Mouse (Mus musculus): ENCODE measurements around the gene L3mbtl4. TPM values are rescaled to one million over a fixed set of nuclear protein-coding genes. Genes with fewer than 3 reads are reported as not detected.
"Not testable (repeated sequence)": the region's sequence is repeated elsewhere in the genome, so short reads cannot be mapped to it uniquely, and the experiment has no call there.

The L3mbtl4 gene
- polyA plus RNA-seq, 1 experiment from 2014 or later, result 6.6 TPM

GRCm38 (mm10) chr17:68333382-68333781 lies 59.8 kb downstream of the L3mbtl4 start:
- ATAC-seq, result no peak
- 68% methylated on average over 3 of the region's 3 CpGs for WGBS
- H3K27me3 ChIP-seq (replicated peaks; ENCODE audit: control insufficient read depth, insufficient read depth, low read length), result no peaks in the 10 kb centered on the region
- no peaks in the 10 kb centered on the region for H3K36me3 ChIP-seq (ENCODE audit: control insufficient read depth, insufficient read depth, low read length)
- H3K4me2 ChIP-seq (ENCODE audit: low read length), result no peak overlapping the region
- no peak overlapping the region for H3K9ac ChIP-seq (ENCODE audit: low read depth, low read length)
- H3K9me3 ChIP-seq (ENCODE audit: control insufficient read depth, low read length), result no peaks in the 10 kb centered on the region
- H3K4me1 ChIP-seq (ENCODE audit: control insufficient read depth, insufficient read depth, low read depth, low read length), result no peaks in the 10 kb centered on the region
- no peak overlapping the region for H3K4me3 ChIP-seq (ENCODE audit: low read length)
- H3K27ac ChIP-seq (ENCODE audit: low read depth, low read length), result no peak overlapping the region

- Histone ChIP-seq H3K27ac (ENCODE audit: low read depth, low read length) (no peak overlapping the region), H3K4me1 (ENCODE audit: control insufficient read depth, insufficient read depth, low read depth, low read length) (no peaks in the 10 kb centered on the region), H3K4me3 (ENCODE audit: low read length) (no peak overlapping the region), H3K4me2 (ENCODE audit: low read length) (no peak overlapping the region), H3K9me3 (ENCODE audit: control insufficient read depth, low read length) (no peaks in the 10 kb centered on the region), H3K9ac (ENCODE audit: low read depth, low read length) (no peak overlapping the region), H3K27me3 (replicated peaks; ENCODE audit: control insufficient read depth, insufficient read depth, low read length) (no peaks in the 10 kb centered on the region), H3K36me3 (ENCODE audit: control insufficient read depth, insufficient read depth, low read length) (no peaks in the 10 kb centered on the region)
- ATAC-seq, result no peak
- 80% methylated on average over 3 of the region's 3 CpGs for WGBS
Observed at GRCm38 (mm10) chr17:68338917-68339553, 65.4 kb downstream of the L3mbtl4 start.

- ATAC-seq, result no peak; the same call in 1 of the 2 replicates
- no peaks in the 10 kb centered on the region for H3K27me3 ChIP-seq (replicated peaks; ENCODE audit: control insufficient read depth, insufficient read depth, low read length)
Observed at GRCm38 (mm10) chr17:68357687-68358086, 84.1 kb downstream of the L3mbtl4 start.

GRCm38 (mm10) chr17:68371101-68371500 lies 97.5 kb downstream of the L3mbtl4 start:
- Histone ChIP-seq H3K9ac (ENCODE audit: low read depth, low read length) (no peak overlapping the region), H3K4me2 (ENCODE audit: low read length) (no peak overlapping the region), H3K4me1 (ENCODE audit: control insufficient read depth, insufficient read depth, low read depth, low read length) (no peaks in the 10 kb centered on the region), H3K27me3 (replicated peaks; ENCODE audit: control insufficient read depth, insufficient read depth, low read length) (no peaks in the 10 kb centered on the region), H3K36me3 (ENCODE audit: control insufficient read depth, insufficient read depth, low read length) (no peaks in the 10 kb centered on the region), H3K27ac (ENCODE audit: low read depth, low read length) (no peak overlapping the region), H3K4me3 (ENCODE audit: low read length) (no peak overlapping the region), H3K9me3 (ENCODE audit: control insufficient read depth, low read length) (peaks cover 2% of the 10 kb centered on the region; the same call in 1 of the 2 replicates)
- ATAC-seq, result no peak
- 85% methylated on average over 1 of the region's 1 CpGs for WGBS

More at GRCm38 (mm10) chr17:68357687-68358086, 84.1 kb downstream of the L3mbtl4 start:
- H3K4me2 ChIP-seq (ENCODE audit: low read length), result no peak overlapping the region
- H3K9me3 ChIP-seq (ENCODE audit: control insufficient read depth, low read length), result no peaks in the 10 kb centered on the region
- H3K36me3 ChIP-seq (ENCODE audit: control insufficient read depth, insufficient read depth, low read length), result no peaks in the 10 kb centered on the region
- H3K27ac ChIP-seq (ENCODE audit: low read depth, low read length), result no peak overlapping the region
- H3K4me1 ChIP-seq (ENCODE audit: control insufficient read depth, insufficient read depth, low read depth, low read length), result no peaks in the 10 kb centered on the region; the same call in 1 of the 2 replicates
- no peak overlapping the region for H3K4me3 ChIP-seq (ENCODE audit: low read length)
- 25% methylated on average over 1 of the region's 1 CpGs for WGBS
- no peak overlapping the region for H3K9ac ChIP-seq (ENCODE audit: low read depth, low read length)

GRCm38 (mm10) chr17:68388481-68388880 lies 114.9 kb downstream of the L3mbtl4 start:
- Histone ChIP-seq H3K4me3 (ENCODE audit: low read length) (no peak overlapping the region), H3K9ac (ENCODE audit: low read depth, low read length) (no peak overlapping the region), H3K36me3 (ENCODE audit: control insufficient read depth, insufficient read depth, low read length) (no peaks in the 10 kb centered on the region), H3K27ac (ENCODE audit: low read depth, low read length) (no peak overlapping the region), H3K4me2 (ENCODE audit: low read length) (no peak overlapping the region), H3K27me3 (replicated peaks; ENCODE audit: control insufficient read depth, insufficient read depth, low read length) (no peaks in the 10 kb centered on the region), H3K9me3 (ENCODE audit: control insufficient read depth, low read length) (no peaks in the 10 kb centered on the region), H3K4me1 (ENCODE audit: control insufficient read depth, insufficient read depth, low read depth, low read length) (no peaks in the 10 kb centered on the region)
- 48% methylated on average over 5 of the region's 5 CpGs for WGBS
- no peak for ATAC-seq

GRCm38 (mm10) chr17:68405993-68406392 lies 132.4 kb downstream of the L3mbtl4 start:
- H3K4me1 ChIP-seq (ENCODE audit: control insufficient read depth, insufficient read depth, low read depth, low read length), result no peaks in the 10 kb centered on the region
- no peak overlapping the region for H3K9ac ChIP-seq (ENCODE audit: low read depth, low read length)
- H3K4me3 ChIP-seq (ENCODE audit: low read length), result no peak overlapping the region
- H3K27ac ChIP-seq (ENCODE audit: low read depth, low read length), result no peak overlapping the region; the same call in 1 of the 2 replicates
- 35% methylated on average over 1 of the region's 1 CpGs for WGBS
- H3K27me3 ChIP-seq (replicated peaks; ENCODE audit: control insufficient read depth, insufficient read depth, low read length), result no peaks in the 10 kb centered on the region
- H3K36me3 ChIP-seq (ENCODE audit: control insufficient read depth, insufficient read depth, low read length), result no peaks in the 10 kb centered on the region
- H3K4me2 ChIP-seq (ENCODE audit: low read length), result no peak overlapping the region
- peak; percentile 72 for ATAC-seq
- H3K9me3 ChIP-seq (ENCODE audit: control insufficient read depth, low read length), result no peaks in the 10 kb centered on the region

GRCm38 (mm10) chr17:68407121-68407520 lies 133.5 kb downstream of the L3mbtl4 start:
- H3K27me3 ChIP-seq (replicated peaks; ENCODE audit: control insufficient read depth, insufficient read depth, low read length); H3K4me3 ChIP-seq (ENCODE audit: low read length); H3K9me3 ChIP-seq (ENCODE audit: control insufficient read depth, low read length); H3K4me2 ChIP-seq (ENCODE audit: low read length); H3K36me3 ChIP-seq (ENCODE audit: control insufficient read depth, insufficient read depth, low read length); H3K4me1 ChIP-seq (ENCODE audit: control insufficient read depth, insufficient read depth, low read depth, low read length); H3K27ac ChIP-seq (ENCODE audit: low read depth, low read length); ATAC-seq; H3K9ac ChIP-seq (ENCODE audit: low read depth, low read length): not testable (repeated sequence)
- 74% methylated on average over 1 of the region's 1 CpGs for WGBS

- Histone ChIP-seq H3K27ac (ENCODE audit: low read depth, low read length) (no peak overlapping the region), H3K4me2 (ENCODE audit: low read length) (no peak overlapping the region), H3K9ac (ENCODE audit: low read depth, low read length) (no peak overlapping the region), H3K9me3 (ENCODE audit: control insufficient read depth, low read length) (no peaks in the 10 kb centered on the region), H3K36me3 (ENCODE audit: control insufficient read depth, insufficient read depth, low read length) (no peaks in the 10 kb centered on the region), H3K4me3 (ENCODE audit: low read length) (no peak overlapping the region), H3K4me1 (ENCODE audit: control insufficient read depth, insufficient read depth, low read depth, low read length) (peaks cover 3% of the 10 kb centered on the region; the same call in 1 of the 2 replicates), H3K27me3 (replicated peaks; ENCODE audit: control insufficient read depth, insufficient read depth, low read length) (no peaks in the 10 kb centered on the region)
- ATAC-seq, result peak; percentile 69
- WGBS, result 49% methylated on average over 12 of the region's 12 CpGs
Observed at GRCm38 (mm10) chr17:68422663-68423498, 149.3 kb downstream of the L3mbtl4 start.

GRCm38 (mm10) chr17:68433576-68433975 lies 160.0 kb downstream of the L3mbtl4 start:
- no peak for ATAC-seq
- Histone ChIP-seq H3K4me3 (ENCODE audit: low read length) (no peak overlapping the region), H3K27ac (ENCODE audit: low read depth, low read length) (no peak overlapping the region), H3K4me2 (ENCODE audit: low read length) (no peak overlapping the region), H3K4me1 (ENCODE audit: control insufficient read depth, insufficient read depth, low read depth, low read length) (no peaks in the 10 kb centered on the region), H3K36me3 (ENCODE audit: control insufficient read depth, insufficient read depth, low read length) (no peaks in the 10 kb centered on the region), H3K9ac (ENCODE audit: low read depth, low read length) (no peak overlapping the region), H3K27me3 (replicated peaks; ENCODE audit: control insufficient read depth, insufficient read depth, low read length) (no peaks in the 10 kb centered on the region), H3K9me3 (ENCODE audit: control insufficient read depth, low read length) (no peaks in the 10 kb centered on the region)
- WGBS, result 80% methylated on average over 5 of the region's 5 CpGs

Measured in hindbrain, embryonic 16.5 days (tissue).